Mouse (Mus musculus): ENCODE results near the gene Fam229a. TPM values are rescaled to one million over a fixed set of nuclear protein-coding genes. Genes with fewer than 3 reads are reported as not detected.
"Not testable (repeated sequence)": the region's sequence is repeated elsewhere in the genome, so short reads cannot be mapped to it uniquely, and the experiment has no call there.

Fam229a gene
- polyA plus RNA-seq (2012; rRNA removed): 0.17 TPM in 1 of 2 replicates, not detected in the other

DNA sequence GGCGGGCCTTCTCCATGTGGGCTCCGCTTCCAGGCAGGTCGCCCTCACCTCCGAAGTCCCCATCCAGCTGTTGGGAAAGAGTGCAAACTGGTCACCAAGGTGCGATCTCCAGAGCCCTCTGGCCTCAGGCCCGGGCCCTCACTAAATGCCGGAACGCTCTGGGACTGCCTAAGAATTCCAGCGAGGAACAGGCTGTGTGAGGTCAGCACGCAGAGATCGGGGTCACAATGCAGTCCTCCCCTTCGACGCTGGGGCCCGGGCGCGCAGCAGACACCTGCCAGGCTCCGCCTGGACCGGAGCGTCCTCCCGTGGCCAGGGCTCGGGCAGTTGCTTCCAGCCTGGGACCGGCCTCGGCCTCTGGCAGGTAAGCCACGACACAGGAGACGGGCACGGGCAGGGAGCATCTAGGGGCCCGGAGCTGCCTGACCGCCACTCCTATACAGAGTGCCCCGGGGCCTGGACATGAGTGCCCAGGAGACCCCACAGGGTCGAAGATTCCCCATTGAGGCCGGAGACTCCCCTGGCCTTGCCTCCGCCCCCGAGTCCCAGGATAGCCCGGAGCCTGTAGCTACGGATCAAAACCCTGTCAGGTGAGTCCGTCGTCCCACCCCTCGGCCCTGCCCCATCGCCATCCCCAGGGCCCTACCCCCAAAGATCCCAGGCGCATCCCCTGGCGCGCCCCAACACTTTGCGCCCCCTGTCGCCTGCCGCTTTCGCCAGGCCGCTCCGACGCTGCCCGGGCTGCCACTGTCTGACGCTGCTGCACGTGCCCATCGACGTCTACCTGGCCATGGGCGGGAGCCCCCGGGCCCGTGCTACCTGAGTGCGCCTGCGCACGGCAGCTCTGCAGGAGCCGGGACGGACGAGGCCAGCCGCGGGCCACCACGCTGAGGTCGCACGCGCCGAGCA is at the start of gene Fam229a, which contains the start of gene Tssk3:
Fam229a (plus strand) TSS at position 219 of the 909 bp plus-strand sequence.
Tssk3 (minus strand) TSS at position 51 of the 909 bp plus-strand sequence.
- 18% methylated on average over 68 of the region's 70 CpGs for WGBS
- no peak for DNase-seq (ENCODE audit: low read depth, low spot score)

DNA sequence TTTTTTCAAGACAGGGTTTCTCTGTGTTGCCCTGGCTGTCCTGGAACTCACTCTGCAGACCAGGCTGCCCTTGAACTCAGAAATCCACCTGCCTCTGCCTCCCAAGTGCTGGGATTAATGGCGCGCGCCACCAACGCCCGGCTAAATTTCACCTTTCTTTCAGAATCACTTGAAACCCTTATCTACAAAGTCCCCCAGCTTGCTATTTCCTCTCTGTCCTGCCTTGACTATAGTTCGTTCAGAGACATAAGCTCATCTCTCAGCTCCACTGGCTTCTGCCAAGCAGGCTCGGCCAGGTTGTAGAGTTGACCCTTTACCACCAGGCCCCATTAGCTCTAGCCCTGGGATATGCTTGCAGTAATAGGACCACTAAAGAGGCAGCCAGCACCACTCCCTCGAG is 43.6 kb upstream of the Fam229a start:
- DNase-seq (ENCODE audit: low read depth, low spot score): no peak
- 84% methylated on average over 8 of the region's 8 CpGs for whole genome bisulfite sequencing

DNA sequence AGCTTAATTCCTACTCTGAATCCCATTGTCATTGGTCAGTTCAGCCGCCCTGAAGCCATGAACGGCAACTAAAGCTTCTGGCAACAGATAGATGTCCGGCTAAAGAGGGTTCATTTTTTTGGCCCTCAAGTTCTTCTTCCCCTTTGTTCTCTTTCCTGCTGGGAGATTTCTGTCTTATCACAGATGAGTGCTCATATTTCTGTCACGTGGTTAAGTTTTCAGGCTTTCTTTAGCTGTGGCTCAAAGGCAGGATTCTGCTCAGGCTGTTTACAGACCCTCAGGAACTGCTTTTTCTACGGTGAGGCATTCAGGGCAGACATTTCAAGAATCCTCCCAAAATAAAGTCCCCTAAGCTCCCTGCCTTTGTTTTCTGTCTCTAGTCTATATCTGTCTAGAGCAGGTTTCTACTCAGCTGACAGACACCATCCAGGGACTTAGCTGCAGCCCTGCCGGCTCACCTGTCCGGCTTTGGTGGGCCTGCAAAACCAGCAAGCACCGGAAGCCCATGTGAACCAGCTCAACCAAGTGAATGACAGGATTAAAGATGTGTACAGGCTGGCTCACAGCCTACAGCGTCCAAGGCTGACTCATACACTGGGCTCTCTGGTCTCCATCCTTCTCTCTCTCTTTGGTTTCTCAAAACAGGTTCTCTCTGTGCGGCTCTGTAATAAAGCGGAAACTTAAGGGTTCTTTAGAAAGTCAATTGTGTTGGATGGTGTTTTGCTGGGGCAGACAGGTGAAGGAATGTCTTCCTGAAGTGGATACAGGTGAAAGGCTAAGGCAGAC is 43.0 kb upstream of the Fam229a start:
- 80% methylated on average over 11 of the region's 11 CpGs for WGBS
- no peak for DNase-seq (ENCODE audit: low read depth, low spot score)

DNA sequence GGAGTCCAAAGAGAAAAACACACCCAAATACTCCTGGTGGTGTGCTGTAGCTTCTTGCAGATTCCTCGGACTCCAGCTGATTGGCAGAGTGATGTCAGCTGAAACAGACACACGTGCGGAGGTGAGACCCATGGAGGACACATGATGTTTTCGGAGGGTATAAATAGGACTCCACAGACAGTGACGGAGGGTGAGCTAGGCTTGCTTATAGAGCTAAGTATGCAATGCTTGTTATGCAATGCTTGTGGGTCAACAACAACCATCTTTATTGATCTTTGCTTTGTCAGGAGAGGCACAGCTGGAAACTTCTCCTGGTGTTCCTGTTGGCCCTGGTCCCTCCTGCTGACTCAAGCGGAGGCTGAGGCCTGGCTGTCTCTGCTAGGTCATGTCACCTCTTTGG is 42.3 kb upstream of the Fam229a start:
- WGBS: 83% methylated on average over 6 of the region's 6 CpGs
- DNase-seq (ENCODE audit: low read depth, low spot score): no peak

DNA sequence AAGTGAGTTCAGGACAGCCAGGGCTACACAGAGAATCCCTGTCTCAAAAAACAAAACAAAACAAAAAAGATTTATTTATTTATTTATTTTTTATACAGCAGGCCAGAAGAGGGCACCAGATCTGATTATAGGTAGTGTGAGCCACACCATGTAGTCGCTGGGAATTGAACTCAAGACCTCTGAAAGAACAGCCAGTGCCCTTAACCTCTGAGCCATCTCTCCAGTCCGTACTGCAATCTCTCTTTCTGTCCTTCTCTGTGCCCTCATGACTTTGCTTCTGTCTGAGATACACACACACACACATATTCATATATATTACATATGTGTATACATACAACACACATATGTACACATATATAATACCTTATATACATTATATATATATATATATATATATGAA is 40.1 kb upstream of the Fam229a start:
- DNase-seq (ENCODE audit: low read depth, low spot score): no peak
- WGBS: 68% methylated on average over 2 of the region's 2 CpGs

DNA sequence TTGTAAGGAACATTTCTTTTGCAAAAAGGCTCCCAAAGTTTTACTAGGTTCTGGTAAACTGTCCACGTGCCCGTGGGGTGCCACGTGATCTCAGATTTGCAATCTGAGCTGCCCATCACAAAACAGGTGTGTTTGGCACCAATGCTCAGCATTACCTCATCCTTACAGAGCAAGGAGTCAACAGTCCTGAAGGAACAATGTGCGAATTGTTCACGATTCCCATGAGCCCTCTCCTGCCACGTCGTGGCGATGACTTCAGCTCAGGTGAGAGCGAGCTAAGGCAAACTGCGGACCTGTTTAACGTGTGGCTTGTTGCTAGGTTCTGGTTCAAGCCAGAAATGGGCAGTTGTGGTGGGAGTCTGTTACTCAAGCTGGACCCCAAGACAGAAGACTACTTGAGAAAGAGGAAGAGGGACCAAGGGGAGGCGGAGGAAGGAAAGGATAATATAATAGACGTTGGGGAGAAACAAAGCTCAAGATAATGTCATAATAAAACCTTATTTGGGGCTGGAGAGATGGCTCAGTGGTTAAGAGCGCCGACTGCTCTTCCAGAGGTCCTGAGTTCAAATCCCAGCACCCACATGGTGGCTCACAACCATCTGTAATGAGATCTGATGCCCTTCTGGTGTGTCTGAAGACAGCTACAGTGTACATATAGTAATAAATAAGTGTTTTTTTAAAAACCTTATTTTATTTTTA is 39.4 kb upstream of the Fam229a start:
- 29% methylated on average over 15 of the region's 15 CpGs for WGBS
- peak; percentile 65 for DNase-seq (ENCODE audit: low read depth, low spot score)

DNA sequence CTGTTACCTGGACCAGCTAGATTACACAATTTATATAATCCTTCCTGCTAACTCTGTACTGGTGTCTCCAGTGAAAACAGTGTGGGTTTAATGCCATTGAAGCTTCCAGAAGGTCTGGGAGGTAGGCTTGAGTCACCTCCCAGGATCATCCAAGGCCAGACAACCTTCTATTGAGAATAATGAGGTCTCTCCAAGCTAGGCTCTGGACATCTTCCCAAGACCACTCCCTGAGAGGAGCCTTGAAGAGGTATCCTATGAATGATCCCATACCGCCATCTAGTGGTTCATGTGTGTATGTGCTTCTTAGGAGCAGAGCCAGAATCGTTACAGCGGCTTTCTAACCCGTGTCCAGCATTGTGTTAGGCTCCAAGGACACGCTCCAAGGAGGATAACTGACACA is 35.7 kb upstream of the Fam229a start:
- under 1% methylated on average over 5 of the region's 5 CpGs for WGBS
- DNase-seq (ENCODE audit: low read depth, low spot score): peak; percentile 54

DNA sequence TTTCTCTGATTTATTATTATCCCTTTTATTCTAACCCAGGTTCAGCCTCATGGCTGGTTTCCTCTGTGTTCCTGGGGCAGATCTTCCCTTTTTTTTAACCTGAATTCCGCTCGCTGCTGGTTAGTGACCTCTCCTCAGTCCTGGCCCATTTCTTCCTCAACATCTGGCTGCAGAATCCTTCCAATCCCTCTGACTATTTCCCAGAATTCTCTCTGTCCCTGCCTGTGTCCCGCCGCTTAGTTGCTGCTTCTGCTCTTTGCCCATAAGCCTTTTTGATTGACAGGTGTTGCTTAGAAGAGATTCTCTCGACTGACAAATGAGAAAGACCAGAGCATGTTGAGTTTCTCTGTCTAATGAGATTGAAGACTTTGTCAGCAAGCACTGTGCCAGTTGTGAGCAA is 34.9 kb upstream of the Fam229a start:
- WGBS: 45% methylated on average over 5 of the region's 5 CpGs
- no peak for DNase-seq (ENCODE audit: low read depth, low spot score)

DNA sequence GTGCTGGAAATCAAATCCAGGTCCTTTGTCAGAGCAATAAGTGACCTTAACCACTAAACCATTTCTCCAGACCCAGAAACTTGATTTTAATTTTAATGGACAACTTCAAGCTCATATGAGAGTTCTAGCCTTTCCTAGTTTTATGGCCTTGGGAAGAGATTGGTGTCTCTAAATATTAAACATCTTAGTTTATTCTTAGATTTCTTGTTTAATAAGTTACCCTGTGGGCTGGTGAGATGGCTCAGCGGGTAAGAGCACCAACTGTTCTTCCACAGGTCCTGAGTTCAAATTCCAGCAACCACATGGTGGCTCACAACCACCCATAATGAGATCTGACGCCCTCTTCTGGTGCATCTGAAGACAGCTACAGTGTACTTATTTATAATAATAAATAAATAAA is 33.7 kb upstream of the Fam229a start:
- WGBS: 81% methylated on average over 2 of the region's 2 CpGs
- DNase-seq (ENCODE audit: low read depth, low spot score): not testable (repeated sequence)

DNA sequence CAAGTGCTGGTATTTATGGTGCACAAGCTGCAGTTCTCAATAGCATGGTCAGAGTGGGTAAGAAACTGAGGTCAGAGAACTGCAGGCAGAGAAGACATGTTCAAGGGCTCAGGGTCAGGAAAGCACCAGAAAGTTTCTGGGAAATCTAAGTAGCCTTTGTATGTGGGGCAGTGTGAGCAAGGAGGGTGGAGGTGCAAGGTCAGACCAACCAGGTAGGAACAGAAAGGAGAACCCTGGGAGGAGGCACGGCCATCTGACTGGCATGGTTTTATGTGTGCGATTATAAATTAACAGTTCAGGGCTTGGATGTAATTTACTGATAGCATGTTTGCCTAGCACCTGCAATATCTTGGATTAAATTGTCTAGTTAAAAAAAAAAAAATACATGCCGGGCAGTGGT is 31.3 kb upstream of the Fam229a start:
- no peak for DNase-seq (ENCODE audit: low read depth, low spot score)
- WGBS: 40% methylated on average over 3 of the region's 3 CpGs

DNA sequence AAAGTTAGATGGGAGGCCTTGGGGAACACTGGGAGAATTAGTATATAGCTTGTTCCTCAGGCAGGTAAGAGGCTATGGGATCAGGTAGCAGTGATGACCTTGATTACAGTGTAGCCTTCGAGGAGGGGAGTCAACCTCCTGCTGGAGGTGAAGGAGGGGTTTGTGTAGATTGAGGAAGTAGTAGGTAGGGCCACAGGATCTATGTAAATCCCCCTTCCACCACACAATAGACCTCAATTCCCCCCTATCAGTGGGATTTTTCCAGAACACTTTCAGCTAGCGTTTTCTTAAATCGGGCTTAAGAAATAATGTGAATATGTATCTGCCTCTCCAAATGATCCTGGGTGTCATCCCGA is 30.2 kb upstream of the Fam229a start:
- WGBS: under 1% methylated on average over 4 of the region's 4 CpGs
- no peak for DNase-seq (ENCODE audit: low read depth, low spot score)

DNA sequence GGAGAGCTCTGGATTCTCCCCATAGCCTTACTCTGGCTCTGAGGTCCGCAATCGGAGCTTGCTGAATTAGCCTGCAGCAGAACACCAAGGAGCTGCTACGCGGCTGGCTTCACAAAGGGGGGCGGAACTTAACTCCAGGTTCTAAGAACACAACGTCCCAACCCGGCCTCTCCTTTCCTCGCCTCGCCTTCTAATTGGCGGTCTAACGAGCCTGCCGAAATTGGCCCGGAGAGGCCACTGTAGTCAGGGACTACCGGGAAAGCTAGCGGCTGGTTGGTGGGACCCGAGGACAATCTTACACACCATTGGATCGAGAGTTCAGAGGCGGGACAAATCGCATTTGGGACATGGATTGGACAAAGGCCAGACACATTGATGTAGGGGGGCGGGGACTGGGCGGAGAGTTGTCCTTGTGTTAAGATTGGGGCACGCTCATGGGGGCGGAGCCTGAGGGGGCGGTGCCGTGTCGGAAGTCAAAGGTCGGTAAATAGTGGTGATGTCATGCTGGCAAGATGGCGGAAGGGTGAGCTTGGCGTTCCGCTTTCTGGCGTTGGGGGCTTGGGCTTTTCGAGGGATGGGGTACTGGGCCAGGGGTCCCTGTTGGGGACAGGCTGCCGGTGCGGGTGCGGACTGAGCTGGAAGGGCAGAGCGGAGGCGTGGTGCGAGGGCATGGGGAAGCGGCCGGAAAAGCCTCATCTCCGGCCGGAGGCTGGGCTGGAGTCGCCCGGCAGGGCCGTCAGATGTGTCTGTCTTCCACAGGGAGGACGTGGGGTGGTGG is 29.6 kb upstream of the Fam229a start, which contains the start of gene Bsdc1:
Bsdc1 (plus strand) TSS at position 399 of the 778 bp plus-strand sequence.
- DNase-seq (ENCODE audit: low read depth, low spot score): peak; percentile 98
- WGBS: under 1% methylated on average over 46 of the region's 46 CpGs

DNA sequence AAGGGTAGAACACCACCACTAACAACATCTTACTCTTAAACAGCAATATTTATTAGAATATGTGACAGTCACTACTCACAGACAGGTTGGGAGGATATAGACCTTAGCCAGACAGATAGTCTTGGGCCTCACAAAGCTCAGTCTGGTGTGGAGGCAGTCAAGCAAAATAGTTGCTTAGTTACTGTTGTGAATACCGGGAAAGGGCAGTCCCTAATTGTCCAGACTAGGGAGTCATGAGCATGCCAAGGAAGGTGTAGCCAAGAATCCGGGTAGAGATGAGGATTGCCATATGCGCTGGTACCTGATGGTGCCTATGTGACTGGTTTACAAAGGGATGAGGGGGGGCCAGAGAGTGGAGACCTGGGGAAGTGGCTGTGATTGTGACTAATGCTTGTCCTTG is 28.9 kb upstream of the Fam229a start:
- 19% methylated on average over 3 of the region's 3 CpGs for WGBS
- DNase-seq (ENCODE audit: low read depth, low spot score): no peak

DNA sequence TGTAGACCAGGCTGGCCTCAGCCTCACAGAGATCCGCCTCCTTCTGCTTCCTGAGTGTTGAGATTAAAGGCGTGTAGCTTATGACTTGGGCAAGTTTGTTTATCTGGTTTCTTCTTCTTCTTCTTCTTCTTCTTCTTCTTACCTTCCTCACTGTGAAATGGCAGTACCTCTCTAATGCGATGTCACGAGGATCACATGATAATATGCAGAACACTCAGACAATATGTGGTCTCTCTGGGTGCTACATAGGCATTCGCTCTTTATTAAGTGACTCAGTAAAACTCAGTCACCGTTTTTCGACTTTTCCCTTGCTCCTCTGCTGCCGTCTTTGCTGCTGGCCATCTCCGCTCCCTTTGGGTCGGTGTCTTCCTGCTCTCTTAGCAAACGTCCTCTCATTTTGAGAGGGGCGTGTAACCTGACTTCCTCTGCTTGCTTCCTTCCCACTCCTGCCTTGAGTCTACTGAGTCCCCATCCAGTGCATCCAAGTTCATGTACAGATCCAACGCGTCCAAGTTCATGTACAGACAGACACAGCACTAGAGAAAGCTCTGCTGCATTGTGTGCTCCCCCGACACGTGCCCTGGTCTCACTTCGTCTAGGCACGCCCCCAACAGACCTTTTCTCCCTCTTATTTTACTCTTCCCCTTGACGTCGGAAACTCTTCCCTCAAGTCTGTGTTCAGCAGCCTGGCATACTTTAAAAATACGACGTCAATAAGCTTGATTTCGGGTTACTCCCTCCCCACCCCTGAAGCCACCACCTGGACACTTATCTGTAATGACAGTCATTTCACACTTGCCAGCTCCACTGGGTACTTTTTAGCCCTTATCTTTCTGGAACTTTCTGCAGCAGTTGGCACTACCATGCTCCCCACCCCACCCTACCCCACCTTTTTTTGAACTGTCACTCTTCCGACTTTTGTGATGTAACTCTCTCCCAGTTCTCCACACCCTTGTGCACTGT is 27.6 kb upstream of the Fam229a start:
- no peak for DNase-seq (ENCODE audit: low read depth, low spot score)
- 70% methylated on average over 24 of the region's 24 CpGs for WGBS

DNA sequence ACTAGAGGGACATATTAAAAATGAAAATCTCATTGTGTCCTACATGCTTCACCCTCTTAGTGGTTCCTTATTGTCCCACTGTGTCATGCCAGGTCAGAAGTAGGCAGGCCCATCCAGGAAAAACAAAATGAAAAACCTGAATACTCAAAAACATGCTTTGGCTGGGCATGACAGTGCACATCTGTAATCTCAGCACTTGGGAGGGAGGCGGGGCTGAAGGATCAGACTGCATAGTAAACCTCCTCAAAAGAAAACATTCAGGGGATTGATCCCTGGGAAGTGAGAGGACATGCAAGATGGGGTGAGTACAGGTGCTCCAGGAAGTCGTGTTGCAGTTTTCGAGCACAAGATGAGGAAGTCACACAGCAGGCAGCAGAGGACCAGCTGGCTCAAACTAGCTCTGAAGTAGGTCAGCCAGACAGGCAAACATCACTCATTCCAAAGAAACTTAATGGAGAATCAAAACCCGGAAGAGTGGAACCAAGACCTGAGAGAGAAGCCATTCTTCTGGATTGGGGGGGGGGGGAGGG is 26.6 kb upstream of the Fam229a start:
- 43% methylated on average over 4 of the region's 4 CpGs for WGBS
- no peak for DNase-seq (ENCODE audit: low read depth, low spot score)

DNA sequence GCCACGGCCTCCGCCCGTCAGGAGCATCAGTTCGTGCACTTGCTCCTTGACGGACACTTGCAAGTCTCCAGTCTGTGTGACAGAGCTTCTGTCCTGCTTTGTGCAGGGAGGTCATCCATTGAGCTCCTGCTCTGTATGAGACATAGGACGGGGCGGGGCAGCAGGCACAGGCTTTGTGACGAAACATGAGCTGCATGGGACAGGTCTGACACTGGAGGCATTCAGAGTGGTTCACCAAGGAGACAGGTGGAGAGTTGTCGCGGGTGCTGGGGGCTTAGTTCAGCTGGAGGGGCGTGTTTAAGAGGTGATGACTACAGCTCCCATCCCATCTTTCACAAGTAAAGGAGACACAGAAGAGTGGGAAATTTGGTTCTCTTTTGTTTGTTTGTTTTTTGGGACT is 14.9 kb upstream of the Fam229a start:
- DNase-seq (ENCODE audit: low read depth, low spot score): no peak
- WGBS: 94% methylated on average over 11 of the region's 11 CpGs

DNA sequence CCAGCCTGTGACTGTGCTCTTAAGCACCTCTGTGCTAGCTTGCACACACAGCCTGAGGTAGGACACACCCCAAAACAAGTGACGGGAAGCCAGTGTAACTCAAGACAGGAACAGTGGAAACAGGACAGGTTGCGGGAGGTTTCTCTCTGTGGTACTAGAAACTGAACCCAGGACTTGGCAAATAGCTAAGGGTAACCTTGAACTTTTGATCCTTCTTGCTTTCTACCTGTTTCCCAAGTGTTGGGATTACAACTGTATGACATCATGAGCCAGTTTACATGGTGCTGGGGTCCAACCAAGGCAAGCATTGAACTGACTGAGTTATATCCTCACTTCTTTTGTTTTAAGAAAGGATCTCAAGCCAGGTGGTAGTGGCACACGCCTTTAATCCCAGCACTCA is 11.1 kb upstream of the Fam229a start:
- no peak for DNase-seq (ENCODE audit: low read depth, low spot score)
- 89% methylated on average over 3 of the region's 3 CpGs for WGBS

DNA sequence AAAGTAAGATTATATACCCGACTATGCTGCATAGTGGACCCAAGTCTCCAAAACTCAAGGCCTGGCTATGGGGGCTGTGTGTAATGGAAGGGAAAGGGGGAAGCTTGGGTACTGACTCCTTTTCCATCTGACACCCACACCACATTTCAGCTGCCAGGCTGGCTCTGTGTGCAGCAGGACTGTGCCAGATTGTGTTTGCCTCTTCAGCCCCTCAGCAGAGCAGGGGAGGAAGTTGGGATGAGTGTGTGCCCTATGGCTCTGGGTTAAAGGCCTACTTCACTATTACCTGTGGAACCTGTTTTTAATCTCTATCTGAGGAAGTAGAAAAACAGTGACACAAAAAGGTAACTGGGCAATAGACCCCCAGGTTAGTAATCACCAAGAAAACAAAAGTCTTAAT is 9.9 kb upstream of the Fam229a start:
- 76% methylated on average over 1 of the region's 1 CpGs for WGBS
- DNase-seq (ENCODE audit: low read depth, low spot score): no peak

All from large intestine, adult 2 months (tissue).